Mouse (Mus musculus) lung, postnatal 4 days (tissue): ENCODE measurements around the gene Rhbdf2.
A peak's percentile ranks its signal among the peaks of the same experiment; 100 is the strongest.

Experiments
- DNase-seq, 2 experiments: peaks; one replicate each; pipeline ENCODE4 v3.0.0; 2021

Rhbdf2 gene

GRCm38 (mm10) chr11:116581376-116581814 is 45.4 kb downstream of the Rhbdf2 start, which contains the start of gene Ube2o:
Gene Ube2o (minus strand): TSS chr11:116581447.
- peak; percentile 91 to 92 for DNase-seq

DNA sequence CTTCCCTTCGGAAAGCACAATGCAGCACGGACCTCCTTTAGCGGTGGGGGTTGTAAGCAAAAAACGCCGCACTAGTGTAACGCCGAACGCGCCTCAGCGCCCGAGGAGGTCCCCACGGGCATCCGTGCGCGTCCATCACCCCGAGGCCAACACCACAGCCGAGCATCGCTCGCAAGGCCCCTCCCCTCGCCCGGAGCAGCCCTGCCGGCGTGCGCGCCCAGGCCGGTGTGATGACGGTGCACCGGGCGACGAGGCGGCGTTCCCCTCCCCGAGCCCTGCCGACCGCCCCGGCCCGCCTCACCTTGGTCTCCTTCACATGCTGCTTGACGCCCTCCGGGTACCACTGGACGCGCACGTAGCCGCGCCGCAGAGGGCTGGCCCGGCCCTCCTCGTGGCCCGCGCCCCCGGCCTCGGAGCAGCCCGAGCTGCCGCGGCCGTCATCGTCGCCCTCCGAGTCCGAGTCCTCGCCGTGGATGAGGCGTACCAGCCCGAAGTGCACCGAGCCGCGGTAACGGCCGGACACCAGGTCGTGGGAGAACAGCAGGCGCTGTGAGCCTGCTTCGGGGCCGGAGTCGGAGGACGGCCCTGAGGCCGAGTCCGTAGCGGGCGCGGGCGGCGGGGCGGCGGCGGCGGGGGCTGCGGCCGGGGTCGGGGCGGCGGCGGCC is 46.0 kb downstream of the Rhbdf2 start:
- DNase-seq: peak; percentile 55 to 63

DNA sequence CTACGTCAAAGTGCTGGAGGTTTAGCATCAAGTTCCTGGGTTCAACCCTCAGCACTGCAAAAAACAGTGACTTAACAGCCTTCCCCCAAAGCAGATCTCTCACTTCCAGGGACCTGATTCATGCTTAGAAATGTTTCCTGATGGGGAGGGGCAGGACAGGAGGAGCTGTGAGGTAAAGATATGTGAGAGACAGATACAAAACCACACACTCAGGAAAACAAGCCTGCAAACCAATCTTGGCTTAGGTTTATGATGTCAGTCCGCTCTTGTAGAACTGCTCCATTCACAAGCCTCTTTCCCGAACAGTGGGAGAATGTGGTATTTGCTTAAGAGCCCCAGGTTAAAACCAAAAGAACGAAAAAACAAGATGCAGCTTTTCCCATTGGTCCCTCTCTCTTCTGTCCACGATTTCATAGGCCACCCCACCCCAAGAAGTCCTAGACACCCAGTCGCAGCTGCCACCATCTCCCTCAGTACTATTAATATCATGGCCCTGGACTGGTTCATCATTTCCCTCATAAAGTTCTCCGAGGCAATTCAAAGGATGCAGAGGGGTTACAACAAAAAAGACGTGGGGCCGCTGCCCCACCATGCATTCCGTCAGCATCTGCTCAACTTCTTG is 46.7 kb downstream of the Rhbdf2 start:
- DNase-seq: no peak

GRCm38 (mm10) chr11:116579280-116579679 is 47.5 kb downstream of the Rhbdf2 start:
- DNase-seq: no peak

- no peak for DNase-seq
Observed at GRCm38 (mm10) chr11:116575396-116575795, 51.4 kb downstream of the Rhbdf2 start.

DNA sequence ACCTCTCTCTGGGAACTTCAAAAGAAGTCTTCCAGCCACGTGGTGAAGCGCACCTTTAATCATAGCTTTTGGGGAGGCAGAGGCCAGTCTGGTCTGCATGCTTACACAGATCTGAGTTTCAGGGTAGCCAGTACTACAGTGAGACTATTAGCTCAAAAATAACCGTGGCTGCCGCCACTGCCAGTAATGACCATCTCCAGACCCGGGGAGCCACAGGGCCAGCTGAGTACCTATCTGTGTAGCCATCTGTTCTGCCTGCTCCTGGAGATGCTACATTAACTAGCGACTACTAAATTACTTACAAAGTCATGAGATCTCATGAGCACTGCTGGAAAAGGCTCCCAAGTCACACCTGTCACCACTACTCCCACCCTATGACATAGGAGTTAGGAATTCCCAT is 51.8 kb downstream of the Rhbdf2 start:
- DNase-seq: no peak

DNA sequence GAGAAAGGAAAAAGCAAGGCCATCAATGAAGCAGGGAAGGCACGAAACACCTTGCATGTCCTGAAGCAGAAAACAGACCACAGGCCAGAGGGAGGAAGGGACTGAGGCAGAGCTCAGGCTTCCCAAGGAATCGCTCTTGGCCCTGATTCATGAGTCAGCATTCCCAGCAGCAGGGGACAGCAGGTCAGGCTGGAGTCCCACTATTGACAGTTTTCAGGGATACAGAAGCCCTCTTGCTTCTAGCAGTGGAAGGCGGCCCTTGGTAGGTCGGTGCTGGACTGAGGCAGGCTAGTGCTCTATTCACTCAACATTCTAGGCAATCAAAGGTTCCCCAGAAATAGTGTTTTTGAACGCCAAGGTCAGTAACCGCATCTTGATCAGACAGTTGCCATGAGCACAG is 52.3 kb downstream of the Rhbdf2 start:
- no peak for DNase-seq

DNA sequence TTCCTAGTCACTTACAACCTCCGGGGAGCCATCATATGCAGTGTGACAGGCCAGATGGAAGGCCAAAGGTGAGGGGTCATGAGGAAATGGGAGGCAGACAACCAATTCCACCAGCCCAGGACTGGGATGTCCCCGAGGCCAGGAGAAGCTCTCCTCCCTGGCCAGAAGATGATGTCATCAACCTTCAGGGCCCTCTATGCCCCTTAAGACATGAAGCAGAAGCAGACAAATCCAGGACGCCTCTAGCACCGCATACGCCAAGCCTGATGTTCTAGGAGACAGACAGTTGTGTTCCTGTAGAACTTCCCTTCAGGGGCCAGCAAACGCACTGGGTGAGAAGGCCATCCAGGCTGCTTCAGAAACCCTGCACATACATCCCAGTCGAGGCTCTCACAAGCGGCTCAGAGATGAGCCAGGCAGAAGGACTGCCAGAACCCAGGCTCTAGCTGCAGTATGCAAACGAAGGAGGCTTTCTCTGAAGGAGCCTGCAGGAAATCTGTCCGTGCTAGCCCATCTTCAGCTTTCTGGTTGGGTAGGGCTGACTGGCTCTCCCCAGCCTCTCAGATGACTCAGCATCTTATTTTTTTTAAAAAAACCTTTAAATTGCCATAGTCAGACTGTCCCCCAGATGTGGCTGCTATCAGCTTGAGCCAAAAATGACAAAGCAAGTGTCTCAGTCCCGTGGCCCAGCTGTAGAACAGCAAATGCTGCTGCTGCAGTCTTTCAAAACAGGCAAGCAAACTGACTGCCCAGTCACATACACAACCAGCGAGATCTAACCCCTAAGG is 53.9 kb downstream of the Rhbdf2 start:
- peak in 1 of 2 experiments; percentile 38 for DNase-seq

DNA sequence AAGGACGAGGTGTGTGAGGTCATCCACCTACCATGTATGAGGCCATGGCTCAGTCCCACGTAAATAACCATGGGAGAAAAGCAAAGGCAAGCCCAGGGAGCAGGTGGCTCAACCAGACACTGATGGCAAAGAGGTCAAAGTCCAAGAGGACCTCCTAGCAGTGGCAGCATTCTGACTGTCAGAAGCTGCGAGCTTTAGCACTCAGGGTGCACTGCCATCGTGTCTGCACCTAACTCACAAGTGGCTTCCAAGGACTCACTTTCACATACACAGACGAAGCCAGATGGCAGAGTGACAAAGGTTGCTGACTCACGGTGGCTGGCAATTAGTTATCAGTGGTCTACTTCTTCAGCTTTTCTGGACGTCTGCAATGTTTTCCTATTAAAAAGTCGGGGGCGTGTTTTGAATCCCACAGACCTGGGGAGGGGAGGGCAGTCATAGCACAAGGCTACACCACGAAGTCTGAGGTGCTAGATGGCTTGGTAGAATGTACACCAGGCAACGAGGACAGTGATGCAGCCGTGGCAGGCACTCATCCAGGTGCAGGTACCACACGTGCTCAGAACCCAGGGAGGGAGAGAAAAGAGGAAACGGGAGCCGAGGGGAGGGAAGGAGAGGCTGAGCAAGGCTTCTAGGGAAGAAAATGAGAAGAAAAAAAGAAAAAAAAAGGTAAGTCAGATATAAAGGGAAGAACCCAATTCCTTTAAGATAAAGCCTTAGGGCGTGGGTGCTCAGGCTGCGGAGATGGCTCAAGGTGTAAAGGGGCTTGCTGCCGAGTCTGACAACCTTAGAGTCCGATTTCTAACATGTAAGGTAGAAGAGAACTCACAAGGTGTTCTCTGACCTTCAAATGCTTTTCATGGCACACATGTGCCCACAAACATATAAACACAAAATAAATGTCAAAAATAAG is 54.8 kb downstream of the Rhbdf2 start:
- DNase-seq: no peak

DNA sequence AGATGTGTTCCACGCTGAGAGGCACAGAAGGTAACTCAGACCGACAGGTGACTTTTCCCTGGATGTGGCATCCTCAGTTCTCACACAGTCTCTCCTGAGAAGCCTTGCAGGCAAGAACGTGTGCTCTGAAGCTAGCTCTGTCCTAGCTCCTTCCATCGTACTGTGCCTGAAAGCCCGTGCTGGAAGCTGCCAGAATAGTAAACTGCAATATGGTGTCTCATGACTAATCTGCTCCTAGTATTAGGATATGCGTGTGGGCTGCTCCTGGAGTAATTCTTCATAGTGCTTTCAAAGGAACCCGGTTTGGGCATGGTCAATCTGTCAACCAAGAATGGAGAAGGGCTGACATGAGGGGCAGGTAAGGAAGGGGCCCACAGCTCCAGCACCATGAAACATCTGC is 56.0 kb downstream of the Rhbdf2 start:
- DNase-seq: no peak

- DNase-seq: no peak
Observed at GRCm38 (mm10) chr11:116567531-116567930, 59.3 kb downstream of the Rhbdf2 start.

DNA sequence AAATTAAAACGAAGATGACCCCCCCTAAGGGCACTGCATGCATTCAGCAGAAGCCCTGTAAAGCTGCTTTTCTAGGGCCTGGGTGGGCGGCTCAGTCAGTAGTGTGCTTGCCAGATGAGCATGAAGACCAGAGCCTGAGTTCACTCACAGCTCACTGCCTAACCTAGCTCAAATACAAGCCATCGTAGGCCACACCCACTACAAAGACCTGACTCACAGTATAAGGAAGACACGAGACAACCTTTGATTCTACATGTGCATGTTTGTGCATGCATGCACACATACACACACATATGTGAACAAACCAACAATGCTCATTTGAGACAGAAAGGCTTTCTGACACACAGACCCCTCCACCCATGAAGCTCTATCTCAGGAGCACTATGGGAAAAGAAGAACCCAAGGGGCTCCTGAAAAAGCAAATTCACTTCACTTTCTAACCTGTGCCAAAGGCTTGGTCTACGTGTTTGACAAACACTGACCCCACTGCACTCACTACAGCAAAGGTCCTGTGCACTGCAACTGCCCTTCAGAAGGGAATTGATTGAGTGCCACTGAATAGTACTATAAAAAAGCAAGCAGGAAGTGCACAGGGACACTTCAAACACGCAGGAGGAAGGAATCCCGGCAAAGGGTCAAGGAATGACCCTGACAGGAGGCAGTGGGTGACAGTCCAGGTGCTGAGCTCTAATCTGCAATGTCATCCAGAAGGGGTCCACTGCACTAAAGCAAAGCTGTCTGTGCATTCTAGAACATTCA is 61.4 kb downstream of the Rhbdf2 start:
- DNase-seq: no peak

DNA sequence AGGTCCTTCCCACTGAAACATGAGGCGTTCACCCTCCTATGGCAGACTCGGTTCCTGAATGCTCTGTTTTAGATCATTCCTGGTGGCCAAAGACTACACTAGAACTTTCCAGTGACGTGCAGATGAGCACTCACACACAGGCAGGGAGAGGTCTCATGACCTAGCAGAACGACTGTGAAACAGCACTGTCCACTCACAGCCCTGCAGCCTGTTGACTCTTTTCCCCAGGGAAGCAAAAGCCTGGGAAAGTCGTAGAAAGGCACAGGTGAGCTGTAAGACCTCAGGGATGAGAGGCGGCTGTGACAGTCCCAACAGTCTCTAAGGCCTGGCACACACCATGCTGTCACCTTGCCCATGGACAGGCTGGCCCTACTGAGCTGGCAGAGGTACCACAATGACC is 70.5 kb downstream of the Rhbdf2 start:
- DNase-seq: no peak

- no peak for DNase-seq
Observed at GRCm38 (mm10) chr11:116555572-116555971, 71.2 kb downstream of the Rhbdf2 start.

DNA sequence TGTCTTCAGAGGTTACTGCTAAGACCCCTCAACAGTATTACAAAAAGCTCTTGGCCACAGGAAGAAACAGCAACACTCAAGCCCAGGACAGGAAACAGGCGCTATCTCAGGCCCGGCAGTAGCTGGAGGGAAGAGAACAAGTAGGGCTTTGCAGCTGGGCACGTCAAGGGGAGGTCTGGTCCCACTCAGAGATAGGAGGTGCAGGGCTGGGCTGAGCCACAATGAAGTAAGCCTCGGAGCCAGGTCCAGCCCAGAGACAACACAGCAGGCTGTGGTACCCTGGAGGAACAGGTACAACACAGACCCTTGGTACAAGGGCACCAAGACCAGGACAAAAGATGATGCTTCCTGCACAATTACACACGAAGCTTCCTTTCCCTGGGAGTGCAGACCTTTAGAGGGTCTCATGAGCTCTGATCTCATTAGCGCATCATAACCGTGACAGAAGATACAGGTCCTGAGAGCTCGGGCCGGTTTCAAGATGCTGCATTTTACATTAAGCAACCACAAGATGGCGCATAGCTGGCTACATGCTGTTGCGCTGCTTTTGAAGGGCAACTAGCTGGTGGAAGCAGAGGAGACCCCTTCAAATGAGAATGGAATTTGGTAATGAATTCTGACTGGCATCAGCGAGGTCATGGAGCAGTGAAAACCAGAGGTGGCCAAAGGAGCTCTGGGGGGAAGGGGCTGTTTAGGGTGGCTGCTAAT is 72.5 kb downstream of the Rhbdf2 start:
- DNase-seq: peak in 1 of 2 experiments; percentile 59

- DNase-seq: no peak
Observed at GRCm38 (mm10) chr11:116552194-116552593, 74.6 kb downstream of the Rhbdf2 start.

DNA sequence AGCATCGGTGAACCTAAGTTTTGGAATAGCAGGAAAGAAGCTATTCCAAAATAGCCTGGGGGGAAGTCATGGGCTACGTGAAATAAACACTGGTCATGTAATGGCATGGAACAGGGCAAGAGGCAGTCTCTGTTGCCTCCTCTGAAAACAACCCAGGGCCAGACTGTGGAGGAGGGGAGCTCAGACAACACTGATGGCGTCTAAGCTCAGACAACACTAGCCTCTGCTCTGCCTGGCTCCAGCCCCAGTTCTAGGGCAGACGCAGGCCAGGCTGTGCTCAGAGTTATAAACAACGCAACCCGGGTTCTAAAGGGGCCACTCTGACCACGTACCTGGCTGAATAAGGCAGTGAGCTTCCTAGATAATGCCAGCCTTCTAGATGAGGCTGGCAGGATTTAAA is 76.1 kb downstream of the Rhbdf2 start:
- DNase-seq: peak; percentile 32 to 63

DNA sequence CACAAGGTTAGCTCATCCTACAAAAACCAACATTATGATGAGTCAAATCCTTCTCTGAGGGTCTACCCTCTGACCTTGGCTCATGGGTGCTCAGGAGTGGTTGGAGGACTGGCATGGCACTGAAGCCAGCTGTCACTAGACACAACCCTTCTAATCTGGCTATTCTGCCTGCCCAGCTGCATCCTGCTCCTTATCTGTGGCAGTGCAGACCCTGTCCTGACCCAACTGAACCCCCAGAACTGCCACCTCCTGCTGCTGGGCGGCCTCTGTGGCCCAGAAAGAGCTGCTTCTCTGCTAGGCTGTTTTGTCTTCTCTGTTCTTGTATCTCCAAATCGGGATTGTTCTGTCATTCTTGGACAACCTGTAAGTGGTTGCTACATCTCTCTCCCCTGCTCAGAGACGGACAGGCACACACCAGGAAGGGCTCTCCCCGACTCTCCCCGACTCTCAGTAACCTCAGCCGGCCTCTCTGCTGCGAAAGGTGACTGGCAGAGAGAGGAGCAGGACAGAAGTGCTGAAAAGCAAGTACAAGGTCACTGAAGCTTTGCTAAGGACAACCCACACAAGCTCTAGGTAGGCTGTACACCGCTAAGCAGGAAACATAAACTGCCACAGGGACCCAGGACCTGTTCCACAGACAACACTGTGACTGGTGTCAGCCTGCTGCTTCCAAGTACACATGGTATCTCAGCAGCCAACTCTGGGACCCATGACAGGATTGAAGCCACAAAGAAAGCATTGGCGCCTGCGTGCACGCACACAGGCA is 77.4 kb downstream of the Rhbdf2 start:
- no peak for DNase-seq

DNA sequence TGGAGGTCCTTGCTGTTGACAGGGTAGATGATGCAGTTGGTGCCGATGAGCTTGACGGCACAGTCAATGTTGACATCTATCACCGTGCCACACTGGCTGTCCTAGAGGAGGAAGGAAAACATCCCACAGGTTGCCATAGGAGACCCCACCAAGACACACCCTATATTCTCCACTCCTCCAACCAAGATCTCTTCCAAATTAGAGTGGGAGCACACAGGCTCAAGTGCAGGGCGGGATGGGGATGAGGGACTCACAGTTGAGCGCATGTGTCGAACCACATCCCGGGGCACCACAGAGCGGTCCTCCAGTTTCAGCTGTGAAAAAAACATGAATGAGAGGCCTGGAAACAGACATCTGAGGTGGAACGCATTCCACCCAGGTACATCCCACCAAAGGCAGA is 78.0 kb downstream of the Rhbdf2 start:
- DNase-seq: no peak
